Mouse (Mus musculus): ENCODE results near the gene Nrxn1. TPM values are rescaled to one million over a fixed set of nuclear protein-coding genes. Genes with fewer than 3 reads are reported as not detected.
"Not testable (repeated sequence)": the region's sequence is repeated elsewhere in the genome, so short reads cannot be mapped to it uniquely, and the experiment has no call there.

Nrxn1 gene
- total RNA-seq, 2 experiments from 2014 or later: 9.8 to 15.0 TPM

GRCm38 (mm10) chr17:90583196-90583595 lies 509.7 kb downstream of the Nrxn1 start:
- no peak for DNase-seq

- no peak for DNase-seq
Measured at GRCm38 (mm10) chr17:90569877-90570276, 523.0 kb downstream of the Nrxn1 start.

DNA sequence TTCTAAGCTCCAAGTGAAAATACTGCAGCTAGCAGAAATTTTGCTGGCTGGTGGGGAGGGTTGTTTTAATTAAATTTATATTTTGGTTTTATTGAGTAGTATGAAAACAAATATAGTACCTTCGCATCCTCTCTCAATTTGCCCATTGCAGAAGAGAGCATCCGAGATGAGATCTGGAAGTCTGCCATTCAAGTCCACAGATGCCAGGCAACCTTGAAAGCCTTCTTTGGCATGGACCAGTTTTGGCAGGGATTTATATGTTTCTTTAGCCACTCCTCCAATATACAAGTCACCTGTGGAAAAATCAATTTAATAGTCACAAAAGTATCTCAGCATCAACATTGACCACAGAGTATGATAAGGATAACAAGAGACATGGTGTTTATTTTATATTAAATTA lies 527.7 kb downstream of the Nrxn1 start:
- DNase-seq: no peak

DNA sequence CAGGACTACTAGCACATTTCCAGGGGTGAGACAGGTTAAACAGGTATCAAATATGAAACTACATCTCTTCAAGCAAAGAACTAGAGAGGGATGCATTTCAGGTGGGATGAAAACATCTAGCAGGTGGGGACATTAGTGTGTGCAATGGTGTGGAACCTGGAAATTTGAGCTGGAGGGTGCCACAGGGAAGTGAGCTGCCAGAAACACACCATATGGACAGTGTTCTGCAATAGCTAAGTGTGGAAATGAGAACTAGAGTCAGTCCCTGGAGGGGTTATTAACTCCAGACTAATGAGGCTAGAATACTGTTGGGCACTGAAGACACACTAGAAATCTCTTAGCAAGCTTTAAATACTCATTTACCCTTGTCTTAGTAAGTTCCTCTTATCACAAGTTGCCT lies 536.5 kb downstream of the Nrxn1 start:
- no peak for DNase-seq

DNA sequence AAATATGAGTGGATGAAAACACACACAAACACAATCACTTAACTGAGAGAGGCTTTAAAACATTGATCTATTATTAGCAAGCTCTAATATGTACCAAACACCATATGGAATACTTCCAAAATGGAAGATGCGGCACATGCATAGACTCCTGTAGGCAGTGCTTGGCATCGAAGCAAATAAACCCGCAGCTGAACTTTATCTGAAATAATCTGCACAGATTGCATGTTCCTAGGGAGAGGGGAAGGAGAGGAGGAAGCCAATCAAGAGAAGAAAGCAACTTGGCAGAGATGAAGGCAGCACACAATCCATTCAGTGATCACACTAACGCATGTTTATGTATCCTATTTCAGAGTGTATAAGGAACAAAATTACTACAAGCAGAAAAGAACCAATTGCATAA lies 542.5 kb downstream of the Nrxn1 start:
- no peak for DNase-seq

GRCm38 (mm10) chr17:90546806-90547205 lies 546.1 kb downstream of the Nrxn1 start:
- DNase-seq: no peak

DNA sequence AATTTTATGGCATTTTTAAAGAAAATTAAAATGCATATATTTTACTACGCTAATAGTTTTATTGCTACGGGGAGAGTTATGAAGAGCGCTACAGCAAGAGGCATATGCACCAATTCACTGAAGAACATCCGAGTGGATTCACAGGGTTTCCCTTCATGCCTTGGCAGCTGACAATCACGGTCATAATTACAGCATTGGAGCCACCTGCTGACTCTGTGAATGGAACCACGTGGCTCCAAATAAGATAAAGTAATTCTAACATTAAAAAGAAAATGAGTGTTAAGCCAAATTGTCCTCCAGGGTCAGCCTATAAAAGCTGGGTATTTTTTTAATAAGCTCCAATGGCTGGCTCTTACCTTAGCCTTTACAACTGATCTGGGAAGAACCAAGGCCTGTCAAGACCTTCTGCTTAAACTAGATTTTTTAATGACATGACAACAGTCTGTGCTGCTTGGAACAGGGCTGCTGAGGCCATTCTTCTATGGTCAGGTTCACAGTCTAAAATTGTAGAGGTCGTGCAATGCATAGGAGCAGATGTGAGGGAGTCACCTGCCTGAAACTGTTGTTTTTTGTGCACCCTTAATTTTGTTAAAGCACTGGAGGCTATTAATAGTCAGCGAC lies 548.1 kb downstream of the Nrxn1 start:
- no peak for DNase-seq

GRCm38 (mm10) chr17:90543986-90544638 lies 548.8 kb downstream of the Nrxn1 start:
- DNase-seq: no peak

DNA sequence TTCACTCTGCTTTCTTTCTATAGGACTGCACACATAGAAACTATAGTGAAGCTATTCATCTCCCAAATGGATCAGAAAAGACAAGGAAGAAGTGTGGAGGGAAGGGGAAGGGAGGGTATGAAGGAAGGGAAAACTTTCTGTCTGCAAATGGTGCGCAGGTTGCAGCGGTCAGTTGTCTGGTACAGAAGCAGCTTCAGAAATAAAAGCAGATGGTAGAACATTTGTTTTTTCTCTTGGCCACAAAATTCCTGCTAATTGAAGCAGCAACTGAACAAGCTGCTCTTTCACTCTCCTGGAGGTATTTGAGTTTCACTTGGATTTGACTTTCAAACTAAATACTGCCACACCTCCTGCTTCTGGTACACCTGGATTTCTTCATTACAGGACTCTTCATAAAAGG lies 561.4 kb downstream of the Nrxn1 start:
- no peak for DNase-seq

DNA sequence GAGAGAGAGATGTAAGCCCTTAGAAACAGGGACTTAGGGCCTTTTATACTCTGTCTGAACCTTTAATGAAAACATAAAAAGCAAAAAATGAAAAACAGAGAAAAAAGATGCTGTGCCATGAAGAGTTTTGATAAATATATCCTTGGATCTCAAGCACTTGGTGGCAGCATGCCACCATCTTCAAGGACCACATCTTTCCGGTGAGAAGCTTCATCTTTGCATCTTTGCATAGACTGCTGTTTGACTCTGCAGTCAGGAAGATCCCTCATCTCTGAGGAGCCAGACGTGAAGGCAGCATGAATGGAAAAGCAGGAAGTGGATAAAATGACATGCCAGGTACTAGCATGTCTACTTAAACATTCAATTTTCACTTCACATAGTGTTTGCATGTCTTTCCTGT lies 586.8 kb downstream of the Nrxn1 start:
- no peak for DNase-seq

DNA sequence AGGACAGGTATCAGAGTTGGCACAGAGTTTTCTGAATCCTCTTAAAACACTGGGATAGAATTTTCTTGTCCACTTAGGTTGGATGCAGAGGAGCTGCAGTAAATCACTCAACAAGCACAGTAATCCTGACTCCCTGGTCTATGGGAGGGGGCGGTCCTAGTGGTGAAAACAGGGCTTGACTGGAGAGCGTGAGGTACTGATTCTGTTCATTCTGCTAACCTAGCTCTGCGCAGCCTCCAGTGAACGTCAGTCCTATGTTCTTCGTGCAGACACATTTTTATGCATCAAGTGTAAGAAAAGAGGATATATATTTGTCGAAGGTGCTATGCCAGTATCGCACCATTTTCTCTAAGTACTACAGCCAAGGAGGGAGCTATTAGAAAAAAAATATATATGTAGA lies 588.9 kb downstream of the Nrxn1 start:
- DNase-seq: not testable (repeated sequence)

- peak; percentile 74 for DNase-seq
Measured at GRCm38 (mm10) chr17:90501023-90501675, 591.7 kb downstream of the Nrxn1 start.

DNA sequence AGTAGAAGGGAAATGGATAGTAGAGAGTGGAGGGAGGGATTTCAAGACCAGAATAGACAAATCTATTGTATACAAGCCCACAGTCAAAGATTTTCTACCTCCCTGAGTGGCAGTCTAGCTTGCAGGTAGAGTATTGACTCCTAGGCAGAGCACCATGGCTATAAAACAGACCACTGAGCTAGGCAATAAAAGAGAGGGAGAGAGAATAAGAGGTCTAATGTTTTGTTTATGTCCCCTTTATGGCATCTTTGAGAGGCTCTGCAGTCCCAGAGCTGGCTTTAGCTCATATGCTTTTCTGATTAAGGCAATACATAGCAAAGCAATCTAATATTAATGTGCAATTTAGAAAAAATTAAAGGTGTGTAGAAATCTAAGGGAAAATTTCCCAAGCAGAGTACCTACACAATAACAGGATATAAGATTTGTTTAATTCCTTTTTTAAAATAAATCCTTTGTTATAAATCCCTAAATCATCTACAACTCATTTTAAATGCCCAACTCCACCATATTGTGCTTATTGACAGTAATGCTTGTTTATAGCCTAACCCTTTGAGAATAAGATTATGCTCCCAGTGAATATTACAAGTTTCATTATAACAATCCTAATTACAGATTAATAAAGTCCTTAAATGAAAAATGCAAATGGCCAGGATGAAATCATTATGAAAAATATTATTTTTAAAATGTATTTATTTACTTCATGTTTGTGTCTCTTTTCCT lies 613.2 kb downstream of the Nrxn1 start:
- DNase-seq: no peak

DNA sequence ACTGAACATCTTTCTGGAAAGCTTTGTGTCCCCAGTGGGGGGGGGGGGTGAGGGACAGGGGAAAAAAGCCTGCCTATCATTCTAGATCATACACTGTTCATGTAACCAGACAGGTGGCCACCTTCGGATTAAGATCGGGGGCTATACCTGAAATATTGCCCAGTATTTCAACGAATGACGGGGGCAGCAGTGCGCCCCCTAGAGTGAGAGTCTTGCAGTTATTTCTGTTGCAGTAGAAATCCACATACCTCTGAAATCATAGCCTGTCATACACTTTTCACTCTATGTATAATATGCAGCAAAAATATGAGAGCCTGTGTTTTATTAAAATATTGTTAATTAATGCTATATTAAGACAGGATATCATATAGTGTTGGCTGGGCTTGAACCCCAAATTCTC lies 636.1 kb downstream of the Nrxn1 start:
- no peak for DNase-seq

DNA sequence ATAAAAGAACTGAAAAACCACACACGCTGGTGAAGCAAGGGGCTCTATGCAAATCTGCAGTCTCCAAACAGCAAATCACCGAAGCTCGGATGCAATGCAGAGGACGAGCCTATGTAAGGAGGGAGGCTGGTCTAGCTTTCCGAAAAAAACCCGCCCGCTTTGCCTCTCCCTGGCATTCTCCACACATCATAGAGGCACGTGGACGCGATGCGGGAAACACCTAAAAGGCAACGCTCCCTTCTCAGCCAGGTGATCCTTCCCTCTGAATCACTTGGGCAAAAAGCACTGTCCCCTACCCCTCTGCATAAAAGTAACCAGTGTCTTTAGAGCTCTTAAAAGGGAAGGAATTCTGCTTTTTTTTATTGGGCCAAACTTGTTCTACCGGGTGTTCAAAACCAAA lies 637.0 kb downstream of the Nrxn1 start:
- peak; percentile 2 for DNase-seq

GRCm38 (mm10) chr17:90455409-90455775 lies 637.5 kb downstream of the Nrxn1 start:
- DNase-seq: peak; percentile 26

- DNase-seq: peak; percentile 3
Measured at GRCm38 (mm10) chr17:90454738-90455408, 638.0 kb downstream of the Nrxn1 start.

DNA sequence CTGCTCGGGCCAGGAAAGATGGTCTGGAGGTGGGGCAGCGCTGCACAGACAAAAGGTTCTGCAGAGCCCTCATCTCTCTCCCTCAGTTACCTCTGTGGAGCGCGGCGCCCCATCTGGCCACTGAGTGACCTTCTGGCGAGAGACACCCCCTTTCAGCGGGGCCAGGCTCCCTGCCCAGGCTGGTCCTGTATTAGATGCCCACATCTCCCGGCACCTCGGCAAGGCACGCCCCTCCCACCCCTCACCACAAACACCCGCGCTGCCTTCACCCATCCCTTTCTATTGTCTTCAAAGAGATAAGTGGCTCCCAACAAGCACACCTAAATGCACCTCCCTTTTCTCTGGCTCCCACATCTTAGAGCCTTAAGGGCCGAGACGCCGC lies 638.5 kb downstream of the Nrxn1 start:
- DNase-seq: no peak

- DNase-seq: no peak
Measured at GRCm38 (mm10) chr17:90453280-90453679, 639.6 kb downstream of the Nrxn1 start.

DNA sequence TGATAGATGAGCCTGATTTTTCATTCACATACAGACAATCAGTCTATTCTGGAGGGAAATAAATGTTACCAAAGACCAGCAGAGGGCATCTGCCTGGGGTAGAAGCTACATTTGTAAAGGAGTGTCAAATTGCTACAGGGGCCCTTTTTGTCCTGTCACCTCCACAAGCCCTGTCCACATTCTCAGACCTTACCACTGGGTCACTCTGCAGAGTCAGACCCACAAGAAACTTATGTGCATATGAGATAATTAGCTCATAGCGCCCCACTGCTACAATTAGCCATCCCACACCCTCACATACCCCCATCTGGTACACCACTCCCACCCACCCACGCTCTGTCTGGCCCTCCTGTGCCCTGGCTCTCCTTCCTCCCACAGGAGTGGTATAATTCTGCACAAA lies 640.1 kb downstream of the Nrxn1 start:
- no peak for DNase-seq

- DNase-seq: no peak
Measured at GRCm38 (mm10) chr17:90451384-90451783, 641.5 kb downstream of the Nrxn1 start.

- no peak for DNase-seq
Measured at GRCm38 (mm10) chr17:90443067-90443466, 649.8 kb downstream of the Nrxn1 start.

DNA sequence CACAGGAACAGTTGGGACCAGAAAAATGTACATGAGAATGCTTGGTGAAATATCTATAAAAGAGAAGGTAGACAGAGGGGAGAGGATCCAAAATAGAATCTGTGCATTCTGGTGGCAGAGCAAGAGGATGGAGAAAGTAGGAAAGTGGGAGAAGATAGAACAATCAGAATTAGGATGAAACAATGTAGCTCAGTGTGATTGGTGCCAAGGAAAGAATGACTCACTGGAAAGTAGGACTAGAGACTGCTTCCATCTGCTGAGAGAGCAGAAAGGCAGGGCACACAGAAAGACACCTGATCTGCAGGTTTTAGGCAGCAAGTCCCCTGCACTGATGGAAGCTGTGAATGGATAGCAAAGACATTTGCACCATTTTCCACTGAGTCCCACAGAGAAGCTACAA lies 657.0 kb downstream of the Nrxn1 start:
- DNase-seq: no peak

All from adrenal gland, postnatal 10 days (tissue).